Mouse (Mus musculus) embryonic facial prominence, embryonic 14.5 days (tissue): ENCODE measurements at regions not wholly inside any gene's neighbourhood (a gene's known extent, or its start where the extent isn't known, plus 50 kb on each side); places are given as distances from the start of the nearest gene placed in this dataset.

ENCODE experiments used
- ATAC-seq: fragments of 200-750 bp; cut with Nextera tagmentation; 2 replicates; pipeline ENCODE4 v1.8.0; 2017; ENCODE audit warnings: low read depth, moderate number of reproducible peaks, moderate TSS enrichment
- DNase-seq: peaks from one replicate; pipeline ENCODE4 v3.0.0-alpha.2; 2015; ENCODE audit warnings: low spot score
- H3K27ac ChIP-seq: fragments of 300-500 bp; sonication (generic); replicated peaks from 2 replicates; pipeline ENCODE4 v1.5.1; 2014; ENCODE audit warnings: low read depth, mild to moderate bottlenecking, low read length, moderate library complexity
- H3K27me3 ChIP-seq: fragments of 300-500 bp; sonication (generic); replicated peaks from 2 replicates; pipeline ENCODE4 v1.6.1; 2014; ENCODE audit warnings: low read length; ENCODE audit not compliant: control insufficient read depth, insufficient read depth
- H3K36me3 ChIP-seq: fragments of 300-500 bp; sonication (generic); 2 replicates; pipeline ENCODE4 v1.6.1; 2014; ENCODE audit warnings: low read length, mixed read lengths; ENCODE audit not compliant: control insufficient read depth, insufficient read depth
- H3K4me1 ChIP-seq: fragments of 300-500 bp; sonication (generic); 2 replicates; pipeline ENCODE4 v1.6.1; 2014; ENCODE audit warnings: antibody characterized with exemption, low read length; ENCODE audit not compliant: control insufficient read depth, insufficient read depth
- H3K4me2 ChIP-seq: fragments of 300-500 bp; sonication (generic); 2 replicates; pipeline ENCODE4 v1.6.1; 2014; ENCODE audit warnings: low read depth, mild to moderate bottlenecking, low read length, moderate library complexity, mixed read lengths
- H3K4me3 ChIP-seq: fragments of 300-500 bp; sonication (generic); 2 replicates; pipeline ENCODE4 v1.5.1; 2014; ENCODE audit warnings: low read depth, mild to moderate bottlenecking, low read length
- H3K9ac ChIP-seq: fragments of 300-500 bp; sonication (generic); 2 replicates; pipeline ENCODE4 v1.6.1; 2014; ENCODE audit warnings: low read depth, mild to moderate bottlenecking, low read length, moderate library complexity, mixed read lengths
- H3K9me3 ChIP-seq: fragments of 300-500 bp; sonication (generic); 2 replicates; pipeline ENCODE4 v1.6.1; 2016; ENCODE audit warnings: low read length; ENCODE audit not compliant: control insufficient read depth
- WGBS: fragments of 180-500 bp; shearing (Covaris S2); extraction: QIAGEN DNeasy Blood & Tissue Kit; methylation state at CpG from one replicate; pipeline ENCODE4 v1.1.7; 2014; 5-methylcytosine and 5-hydroxymethylcytosine counted together

DNA sequence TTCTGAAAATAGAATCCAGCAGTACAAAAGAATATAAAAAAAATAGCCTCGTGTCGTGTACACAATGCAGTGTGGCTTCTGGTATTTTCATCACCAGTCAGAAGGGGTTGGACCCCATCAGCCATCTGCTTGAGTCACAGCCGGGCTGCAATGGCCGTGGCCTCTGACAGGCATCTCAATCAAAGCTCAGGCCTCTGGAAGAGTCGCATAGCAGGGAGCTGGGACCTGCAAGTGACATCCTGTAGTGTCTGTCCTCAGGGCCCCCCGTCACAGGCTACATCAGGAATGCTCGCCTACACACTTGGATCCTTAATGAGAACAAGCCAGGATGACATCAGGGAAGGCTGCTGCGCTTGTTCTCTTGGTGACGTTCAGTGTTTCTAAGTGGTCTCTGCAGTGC is 226.1 kb upstream of the Adra1b start:
- Histone ChIP-seq H3K4me2 (no peak overlapping the region), H3K36me3 (no peaks in the 10 kb centered on the region), H3K9ac (no peak overlapping the region), H3K4me1 (no peaks in the 10 kb centered on the region), H3K27me3 (no peaks in the 10 kb centered on the region), H3K27ac (no peak overlapping the region), H3K4me3 (no peak overlapping the region), H3K9me3 (no peaks in the 10 kb centered on the region)
- ATAC-seq = no peak
- DNase-seq = no peak
- WGBS = 56% methylated on average over 9 of the region's 9 CpGs

- no peak overlapping the region for H3K9ac ChIP-seq
- H3K9me3 ChIP-seq = no peaks in the 10 kb centered on the region
- no peak overlapping the region for H3K4me3 ChIP-seq
- no peak for DNase-seq
- WGBS = 87% methylated on average over 6 of the region's 6 CpGs
- no peaks in the 10 kb centered on the region for H3K36me3 ChIP-seq
- no peak overlapping the region for H3K27ac ChIP-seq
- no peak overlapping the region for H3K4me2 ChIP-seq
- no peaks in the 10 kb centered on the region for H3K27me3 ChIP-seq
- H3K4me1 ChIP-seq = no peaks in the 10 kb centered on the region
- ATAC-seq = no peak
Observed at GRCm38 (mm10) chr11:44128481-44128880, 227.5 kb upstream of the Adra1b start.

DNA sequence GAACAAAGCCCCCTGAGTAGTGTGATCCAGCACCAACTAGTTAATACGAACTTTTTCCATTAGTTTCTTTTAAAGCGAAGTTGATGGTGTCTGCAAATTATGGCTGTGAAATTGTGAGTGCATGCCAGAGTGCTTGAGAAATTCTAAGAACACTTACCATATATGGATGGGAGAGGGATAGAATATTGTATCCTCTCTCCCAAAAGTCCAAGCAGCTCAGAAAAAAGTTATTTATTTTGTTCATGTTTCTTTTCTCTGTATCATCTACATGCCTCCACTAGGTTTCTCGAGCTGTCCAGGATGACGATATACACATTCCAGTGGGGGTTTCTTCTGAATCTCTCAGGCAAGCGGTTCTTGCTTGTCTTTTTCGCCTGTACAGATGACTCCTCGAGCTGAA is 232.2 kb upstream of the Adra1b start:
- WGBS = 67% methylated on average over 7 of the region's 7 CpGs
- Histone ChIP-seq H3K4me3 (no peak overlapping the region), H3K36me3 (no peaks in the 10 kb centered on the region), H3K4me1 (no peaks in the 10 kb centered on the region), H3K27me3 (no peaks in the 10 kb centered on the region), H3K27ac (no peak overlapping the region), H3K4me2 (no peak overlapping the region), H3K9me3 (no peaks in the 10 kb centered on the region), H3K9ac (no peak overlapping the region)
- no peak for DNase-seq
- ATAC-seq = no peak

DNA sequence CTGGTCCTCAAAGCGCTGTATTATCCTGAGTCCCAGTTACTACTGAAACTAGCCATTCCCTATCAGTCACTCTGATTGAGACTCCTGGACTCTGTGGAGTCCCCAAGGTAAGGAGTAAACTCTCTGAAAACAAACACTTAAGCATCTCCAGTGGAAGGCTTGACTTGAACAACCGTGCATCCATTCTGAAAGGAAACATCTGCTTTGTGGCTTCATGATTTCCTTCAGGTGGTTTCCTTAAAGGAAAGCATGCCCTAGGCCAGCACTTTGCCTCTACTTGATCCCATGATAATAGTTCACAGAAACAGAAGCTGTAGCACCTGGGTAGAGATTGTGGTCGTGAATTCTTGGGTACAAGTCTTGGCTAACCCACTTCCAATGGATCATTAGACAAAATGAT is 235.0 kb upstream of the Adra1b start:
- 68% methylated on average over 3 of the region's 3 CpGs for WGBS
- ATAC-seq (no peak), DNase-seq (no peak)
- Histone ChIP-seq H3K4me1 (no peaks in the 10 kb centered on the region), H3K9me3 (no peaks in the 10 kb centered on the region), H3K27me3 (no peaks in the 10 kb centered on the region), H3K4me3 (no peak overlapping the region), H3K27ac (no peak overlapping the region), H3K36me3 (no peaks in the 10 kb centered on the region), H3K4me2 (no peak overlapping the region), H3K9ac (no peak overlapping the region)

GRCm38 (mm10) chr11:44142996-44143395 is 242.0 kb upstream of the Adra1b start:
- DNase-seq = no peak
- H3K4me1 ChIP-seq = no peaks in the 10 kb centered on the region
- H3K4me2 ChIP-seq = no peak overlapping the region
- WGBS = 79% methylated on average over 4 of the region's 4 CpGs
- H3K27me3 ChIP-seq = no peaks in the 10 kb centered on the region
- ATAC-seq = no peak
- no peak overlapping the region for H3K9ac ChIP-seq
- H3K36me3 ChIP-seq = no peaks in the 10 kb centered on the region
- no peaks in the 10 kb centered on the region for H3K9me3 ChIP-seq
- H3K27ac ChIP-seq = no peak overlapping the region
- H3K4me3 ChIP-seq = no peak overlapping the region

- Histone ChIP-seq H3K4me2 (no peak overlapping the region), H3K27ac (no peak overlapping the region), H3K36me3 (no peaks in the 10 kb centered on the region), H3K4me1 (no peaks in the 10 kb centered on the region), H3K27me3 (no peaks in the 10 kb centered on the region), H3K9me3 (no peaks in the 10 kb centered on the region), H3K4me3 (no peak overlapping the region), H3K9ac (no peak overlapping the region)
- WGBS = 67% methylated on average over 3 of the region's 3 CpGs
- DNase-seq (no peak), ATAC-seq (no peak)
Observed at GRCm38 (mm10) chr11:44144477-44144876, 243.5 kb upstream of the Adra1b start.

DNA sequence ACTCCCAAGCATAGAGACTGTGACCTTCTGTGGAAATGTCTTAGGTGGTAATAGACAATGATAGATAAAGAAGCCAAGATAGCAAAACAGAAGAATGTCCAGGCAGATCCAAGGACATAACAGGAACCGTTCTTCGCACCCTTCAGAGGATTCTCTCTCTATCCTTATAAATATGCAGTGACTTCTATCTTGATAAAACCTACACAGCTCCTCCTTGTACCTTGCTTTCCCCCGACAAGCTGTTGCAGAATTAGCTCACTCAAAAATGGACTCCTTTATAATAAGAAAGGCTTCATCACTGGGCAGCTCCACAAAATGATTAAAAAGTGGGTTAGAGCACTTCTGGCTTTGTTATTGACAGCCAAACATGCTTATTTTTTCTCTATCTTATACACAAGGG is 245.4 kb upstream of the Adra1b start:
- H3K4me3 ChIP-seq = no peak overlapping the region
- no peak overlapping the region for H3K4me2 ChIP-seq
- no peaks in the 10 kb centered on the region for H3K36me3 ChIP-seq
- H3K27me3 ChIP-seq = no peaks in the 10 kb centered on the region
- no peaks in the 10 kb centered on the region for H3K4me1 ChIP-seq
- DNase-seq (no peak), ATAC-seq (no peak)
- no peak overlapping the region for H3K9ac ChIP-seq
- H3K9me3 ChIP-seq = no peaks in the 10 kb centered on the region
- no peak overlapping the region for H3K27ac ChIP-seq
- WGBS = 89% methylated on average over 3 of the region's 3 CpGs

- ATAC-seq (no peak), DNase-seq (no peak)
- 81% methylated on average over 3 of the region's 3 CpGs for WGBS
Observed at GRCm38 (mm10) chr11:44153576-44153975, 246.3 kb upstream of the Il12b start.

DNA sequence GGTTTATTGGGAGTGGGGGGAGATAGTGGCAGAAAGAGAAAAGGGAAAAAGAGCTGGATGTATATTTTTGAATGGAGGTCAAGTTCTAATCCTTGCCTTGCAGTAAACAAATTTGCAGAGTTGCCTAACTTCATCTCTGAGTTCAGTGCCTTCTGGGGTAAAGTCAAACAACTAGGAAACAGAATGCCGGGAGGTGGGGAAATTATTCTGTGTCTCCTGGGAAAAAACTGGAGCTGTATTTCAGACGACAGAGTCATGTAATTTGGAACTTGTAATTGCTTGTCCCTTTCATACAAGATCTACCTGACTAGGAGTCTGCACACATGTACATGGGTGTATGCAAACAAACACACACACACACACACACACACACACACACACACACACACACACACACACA is 244.3 kb upstream of the Il12b start:
- Histone ChIP-seq H3K36me3 (no peaks in the 10 kb centered on the region), H3K9ac (no peak overlapping the region), H3K4me1 (peaks cover 5% of the 10 kb centered on the region; the same call in 1 of the 2 replicates), H3K27me3 (no peaks in the 10 kb centered on the region), H3K4me3 (no peak overlapping the region), H3K9me3 (no peaks in the 10 kb centered on the region), H3K27ac (no peak overlapping the region), H3K4me2 (no peak overlapping the region)
- 17% methylated on average over 2 of the region's 2 CpGs for WGBS
- ATAC-seq (no peak), DNase-seq (no peak)

More at GRCm38 (mm10) chr11:44153576-44153975, 246.3 kb upstream of the Il12b start:
- no peaks in the 10 kb centered on the region for H3K9me3 ChIP-seq
- H3K36me3 ChIP-seq = no peaks in the 10 kb centered on the region
- H3K4me3 ChIP-seq = no peak overlapping the region
- H3K27me3 ChIP-seq = no peaks in the 10 kb centered on the region
- H3K4me2 ChIP-seq = no peak overlapping the region
- no peak overlapping the region for H3K27ac ChIP-seq
- H3K9ac ChIP-seq = no peak overlapping the region
- peaks cover 5% of the 10 kb centered on the region; the same call in 1 of the 2 replicates for H3K4me1 ChIP-seq
